Mouse (Mus musculus): ENCODE measurements around the gene Wars. TPM values are rescaled to one million over a fixed set of nuclear protein-coding genes. Genes with fewer than 3 reads are reported as not detected.

The Wars gene
- total RNA-seq, 2 experiments from 2014 or later: 90.4 to 92.5 TPM

- DNase-seq (ENCODE audit: extremely low spot score in 1 of 2, low spot score in 2 of 2): no peak
- intact Hi-C loops (cut with DNase I): no loop called here
Measured at GRCm38 (mm10) chr12:108914709-108915340, 20.9 kb upstream of the Wars start.

DNA sequence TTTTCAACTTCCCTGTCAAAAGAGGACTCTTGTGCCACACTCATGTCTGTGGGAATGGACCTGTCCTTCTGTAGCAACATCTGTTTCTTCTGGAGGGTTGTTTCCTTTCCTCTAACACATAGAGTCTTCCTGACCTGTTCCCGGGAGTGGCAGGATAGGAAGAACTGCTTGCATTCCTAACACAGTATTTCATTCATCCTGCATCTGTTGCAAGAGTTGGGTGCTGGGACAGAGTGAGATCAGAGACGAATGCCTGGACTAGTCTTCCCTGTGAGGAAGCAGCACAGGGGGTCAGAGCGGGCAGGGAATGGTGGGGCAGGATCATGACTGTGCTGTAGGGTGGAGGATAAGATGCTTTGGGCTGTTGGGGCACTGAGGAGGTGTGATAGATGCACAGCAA lies 20.2 kb upstream of the Wars start:
- intact Hi-C loops (cut with DNase I): no loop called here

GRCm38 (mm10) chr12:108912442-108912841 lies 18.5 kb upstream of the Wars start:
- no peak for DNase-seq (ENCODE audit: extremely low spot score in 1 of 2, low spot score in 2 of 2)
- intact Hi-C loops (cut with DNase I): no loop called here

More for the DNA sequence above, 20.2 kb upstream of the Wars start:
- DNase-seq (ENCODE audit: extremely low spot score in 1 of 2, low spot score in 2 of 2): no peak

- DNase-seq (ENCODE audit: extremely low spot score in 1 of 2, low spot score in 2 of 2): no peak
- intact Hi-C loops (cut with DNase I): no loop called here
Measured at GRCm38 (mm10) chr12:108909846-108910433, 16.0 kb upstream of the Wars start.

- intact Hi-C loops (cut with DNase I): no loop called here
- DNase-seq (ENCODE audit: extremely low spot score in 1 of 2, low spot score in 2 of 2): no peak
Measured at GRCm38 (mm10) chr12:108906398-108906797, 12.4 kb upstream of the Wars start.

- intact Hi-C loops (cut with DNase I): no loop called here
- DNase-seq (ENCODE audit: extremely low spot score in 1 of 2, low spot score in 2 of 2): no peak
Measured at GRCm38 (mm10) chr12:108905620-108906302, 11.8 kb upstream of the Wars start.

- intact Hi-C loops (cut with DNase I): loop anchor here (5.0 kb wide), 2 partner anchors 1468 to 1493 kb away; no protein-coding TSS in a partner anchor
- no peak for DNase-seq (ENCODE audit: extremely low spot score in 1 of 2, low spot score in 2 of 2)
Measured at GRCm38 (mm10) chr12:108904276-108904653, 10.3 kb upstream of the Wars start.

GRCm38 (mm10) chr12:108903600-108904275 lies 9.8 kb upstream of the Wars start:
- peak; percentile 72 to 80 for DNase-seq (ENCODE audit: extremely low spot score in 1 of 2, low spot score in 2 of 2)
- intact Hi-C loops (cut with DNase I): loop anchor here (5.0 kb wide), 2 partner anchors 1469 to 1494 kb away; no protein-coding TSS in a partner anchor

GRCm38 (mm10) chr12:108902940-108903339 lies 9.0 kb upstream of the Wars start:
- intact Hi-C loops (cut with DNase I): loop anchor here (5.0 kb wide), 2 partner anchors 1469 to 1494 kb away; no protein-coding TSS in a partner anchor
- DNase-seq (ENCODE audit: extremely low spot score in 1 of 2, low spot score in 2 of 2): peak; percentile 37 to 72

GRCm38 (mm10) chr12:108901346-108901745 lies 7.4 kb upstream of the Wars start:
- intact Hi-C loops (cut with DNase I): loop anchor here (5.0 kb wide), 2 partner anchors 1471 to 1496 kb away; no protein-coding TSS in a partner anchor
- DNase-seq (ENCODE audit: extremely low spot score in 1 of 2, low spot score in 2 of 2): no peak

- intact Hi-C loops (cut with DNase I): no loop called here
- DNase-seq (ENCODE audit: extremely low spot score in 1 of 2, low spot score in 2 of 2): no peak
Measured at GRCm38 (mm10) chr12:108896006-108896405, 2.0 kb upstream of the Wars start.

GRCm38 (mm10) chr12:108894432-108894816 lies 450 bp upstream of the Wars start:
- no peak for DNase-seq (ENCODE audit: extremely low spot score in 1 of 2, low spot score in 2 of 2)
- intact Hi-C loops (cut with DNase I): no loop called here

- intact Hi-C loops (cut with DNase I): no loop called here
- DNase-seq (ENCODE audit: extremely low spot score in 1 of 2, low spot score in 2 of 2): no peak
Measured at GRCm38 (mm10) chr12:108892989-108893714, 822 bp downstream of the Wars start, which contains the start of gene Wdr25. Gene Wdr25 (plus strand): TSS chr12:108893631.

- DNase-seq (ENCODE audit: extremely low spot score in 1 of 2, low spot score in 2 of 2): no peak
- intact Hi-C loops (cut with DNase I): no loop called here
Measured at GRCm38 (mm10) chr12:108888632-108889031, 5.3 kb downstream of the Wars start.

GRCm38 (mm10) chr12:108887077-108887476 lies 6.9 kb downstream of the Wars start:
- intact Hi-C loops (cut with DNase I): no loop called here
- DNase-seq (ENCODE audit: extremely low spot score in 1 of 2, low spot score in 2 of 2): no peak

DNA sequence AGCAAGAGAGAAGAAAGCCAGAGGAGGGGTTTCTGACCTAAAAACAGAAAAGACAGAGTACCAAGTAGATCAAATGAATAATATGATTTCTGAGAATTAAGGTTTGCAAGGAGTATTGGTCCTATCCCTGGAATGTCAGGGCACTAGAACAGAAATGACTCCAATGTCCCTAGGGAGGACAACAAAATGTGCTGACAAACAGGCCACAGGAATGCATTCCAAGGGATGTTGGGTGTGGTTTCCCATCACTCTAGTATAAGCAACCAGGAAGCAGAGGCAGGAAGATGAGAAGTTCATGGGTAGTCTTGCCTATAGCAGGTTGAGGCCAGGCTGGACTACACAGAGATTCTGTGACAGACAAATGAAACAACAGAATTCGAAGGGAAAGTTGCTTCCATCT lies 8.1 kb downstream of the Wars start:
- no peak for DNase-seq (ENCODE audit: extremely low spot score in 1 of 2, low spot score in 2 of 2)

GRCm38 (mm10) chr12:108882776-108883175 lies 11.2 kb downstream of the Wars start:
- DNase-seq (ENCODE audit: extremely low spot score in 1 of 2, low spot score in 2 of 2): no peak
- intact Hi-C loops (cut with DNase I): no loop called here

More for the DNA sequence above, 8.1 kb downstream of the Wars start:
- intact Hi-C loops (cut with DNase I): no loop called here

GRCm38 (mm10) chr12:108881192-108881591 lies 12.8 kb downstream of the Wars start:
- intact Hi-C loops (cut with DNase I): no loop called here

GRCm38 (mm10) chr12:108880606-108881005 lies 13.4 kb downstream of the Wars start:
- DNase-seq (ENCODE audit: extremely low spot score in 1 of 2, low spot score in 2 of 2): no peak
- intact Hi-C loops (cut with DNase I): no loop called here

More at GRCm38 (mm10) chr12:108881192-108881591, 12.8 kb downstream of the Wars start:
- DNase-seq (ENCODE audit: extremely low spot score in 1 of 2, low spot score in 2 of 2): no peak

Measured in left cerebral cortex, postnatal 10 days (tissue).